Comparison of ENCODE assay signal across 9 mouse cellular contexts in the genomic region with DNA sequence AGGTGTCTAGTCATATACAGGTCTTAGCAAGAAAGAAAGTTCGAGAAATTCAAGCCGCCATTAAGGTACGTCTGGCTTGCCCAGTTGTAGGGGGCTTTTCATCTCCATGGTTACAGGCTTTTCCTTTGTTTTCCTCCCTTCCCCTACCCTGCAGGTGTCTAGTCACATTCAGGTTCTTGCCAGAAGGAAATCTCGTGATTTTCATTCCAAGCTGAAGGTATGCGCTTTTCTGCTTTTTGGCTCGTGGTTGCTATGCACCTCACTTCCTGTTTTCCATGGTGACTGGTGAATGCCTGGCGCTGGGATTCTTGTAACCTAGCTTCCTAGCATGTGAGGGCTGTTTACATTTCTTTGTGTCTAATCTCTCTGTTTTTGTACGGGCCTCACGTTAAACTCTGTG.
DNase-seq lines count a peak whose midpoint lies in the region; ATAC-seq and TF ChIP-seq lines count a peak whose summit lies in the region.
"Had no signal": no experiment of that assay in that cellular context is flagged by ENCODE, and none has a peak within 500 bp of the region (broad histone marks: within the 10 kb centered on the region; RNA-seq: fewer than 3 reads in every experiment).

No protein-coding gene starts in this region.

- H3K4me1 ChIP-seq in kidney, embryonic 16.5 days (ENCODE audit: insufficient read depth, low read length): peaks cover 9% of the 10 kb centered on the region; the same call in 1 of the 2 replicates
- peaks cover 3% of the 10 kb centered on the region; the same call in 1 of the 2 replicates for H3K4me1 ChIP-seq in cortical plate, adult 2 months (ENCODE audit: control insufficient read depth, insufficient read depth, low read length)
- H3K4me1 ChIP-seq in heart, postnatal 0 days (ENCODE audit: control insufficient read depth, insufficient read depth): no peaks in the 10 kb centered on the region
- H3K4me1 ChIP-seq in midbrain, embryonic 10.5 days: peaks cover 44% of the 10 kb centered on the region

- no peak for DNase-seq in kidney, postnatal 36 days
- no peak for DNase-seq in heart, postnatal 0 days (ENCODE audit: low spot score)
- DNase-seq in midbrain, embryonic 10.5 days (ENCODE audit: low spot score): peak; percentile 79
- DNase-seq in adipocyte (ENCODE audit: low spot score) (no peak), MN1 (ENCODE audit: low spot score) (no peak)
- no peak for DNase-seq in thymus, adult 18-20 months

- H3K27me3 ChIP-seq in kidney, embryonic 16.5 days (ENCODE audit: insufficient read depth, low read length): no peaks in the 10 kb centered on the region
- no peaks in the 10 kb centered on the region for H3K27me3 ChIP-seq in heart, postnatal 0 days (ENCODE audit: control insufficient read depth, insufficient read depth, low read length)
- peaks cover 7% of the 10 kb centered on the region; the same call in 1 of the 2 replicates for H3K27me3 ChIP-seq in midbrain, embryonic 10.5 days (ENCODE audit: low read depth, poor library complexity, severe bottlenecking)

- TF ChIP-seq POLR2A in cortical plate, adult 2 months (IDR thresholded peaks at IDR 0.05; ENCODE audit: extremely low read depth, insufficient read depth, low read length): no peak

- H3K36me3 ChIP-seq in kidney, embryonic 16.5 days (ENCODE audit: insufficient read depth, low read length): peaks cover 4% of the 10 kb centered on the region; the same call in 1 of the 2 replicates
- peaks cover 13% of the 10 kb centered on the region; the same call in 1 of the 2 replicates for H3K36me3 ChIP-seq in heart, postnatal 0 days (replicated peaks; ENCODE audit: control insufficient read depth, insufficient read depth, low read length)
- peaks cover 15% of the 10 kb centered on the region for H3K36me3 ChIP-seq in midbrain, embryonic 10.5 days

- TF ChIP-seq EP300 in heart, postnatal 0 days (IDR thresholded peaks at IDR 0.05; ENCODE audit: low read depth): 0 out of 2 replicates have a peak, but pooled peaks have one; percentile 8

- no peak for TF ChIP-seq CTCF in cortical plate, adult 2 months (IDR thresholded peaks at IDR 0.05; ENCODE audit: extremely low read depth, insufficient read depth, low read length)
- TF ChIP-seq CTCF in heart, postnatal 0 days (IDR thresholded peaks at IDR 0.05; ENCODE audit: low read depth): no peak

- H3K4me2 ChIP-seq in kidney, embryonic 16.5 days (replicated peaks; ENCODE audit: low read depth, low read length): peak overlapping the region; percentile 22; the same call in 1 of the 2 replicates
- peak overlapping the region; percentile 24 for H3K4me2 ChIP-seq in heart, postnatal 0 days (ENCODE audit: low read depth, low read length)

- no peak overlapping the region for H3K4me3 ChIP-seq in kidney, embryonic 16.5 days (ENCODE audit: low read length)
- peak overlapping the region; percentile 13; the same call in 1 of the 2 replicates for H3K4me3 ChIP-seq in cortical plate, adult 2 months (ENCODE audit: insufficient read depth, low read length)
- H3K4me3 ChIP-seq in heart, postnatal 0 days (ENCODE audit: low read depth, low read length): no peak overlapping the region
- peak overlapping the region; percentile 32; the same call in 1 of the 2 replicates for H3K4me3 ChIP-seq in midbrain, embryonic 10.5 days

- H3K9ac ChIP-seq in kidney, embryonic 16.5 days (replicated peaks; ENCODE audit: low read length): no peak overlapping the region
- H3K9ac ChIP-seq in heart, postnatal 0 days (replicated peaks; ENCODE audit: low read depth, low read length): no peak overlapping the region
- H3K9ac ChIP-seq: liver, embryonic 14.5 days had no signal

- no peak for ATAC-seq in kidney, embryonic 16.5 days (ENCODE audit: low FRiP score, low TSS enrichment)
- no peak for ATAC-seq in heart, postnatal 0 days (ENCODE audit: insufficient read depth, low read depth)

- WGBS in kidney, embryonic 16.5 days: 38% methylated on average over 9 of the region's 9 CpGs
- WGBS in heart, postnatal 0 days: 53% methylated on average over 9 of the region's 9 CpGs
- WGBS in midbrain, embryonic 10.5 days: 3% methylated on average over 9 of the region's 9 CpGs

- H3K27ac ChIP-seq in kidney, embryonic 16.5 days (ENCODE audit: low read length): 0 out of 2 replicates have a peak overlapping the region, but pooled peaks have one; percentile 14
- H3K27ac ChIP-seq in cortical plate, adult 2 months (ENCODE audit: insufficient read depth, low read length): no peak overlapping the region
- H3K27ac ChIP-seq in heart, postnatal 0 days (ENCODE audit: low read depth): no peak overlapping the region
- H3K27ac ChIP-seq in midbrain, embryonic 10.5 days (replicated peaks): peak overlapping the region; percentile 79
- H3K27ac ChIP-seq: liver, embryonic 14.5 days had no signal

- H3K9me3 ChIP-seq in kidney, embryonic 16.5 days (ENCODE audit: low read length): peaks cover 4% of the 10 kb centered on the region; the same call in 1 of the 2 replicates
- H3K9me3 ChIP-seq in heart, postnatal 0 days (replicated peaks; ENCODE audit: control insufficient read depth, low read length): no peaks in the 10 kb centered on the region
- peaks cover 8% of the 10 kb centered on the region; the same call in 1 of the 2 replicates for H3K9me3 ChIP-seq in midbrain, embryonic 10.5 days (replicated peaks)

Comparison
In these comparisons a context has a peak if more than half of its experiments do, and no peak if none do; other contexts are left out.
1. H3K27ac ChIP-seq: peak in kidney, embryonic 16.5 days (single experiment) and midbrain, embryonic 10.5 days (single experiment); none in cortical plate, adult 2 months (single experiment) and heart, postnatal 0 days (single experiment).
2. H3K4me3 ChIP-seq: peak in cortical plate, adult 2 months (single experiment) and midbrain, embryonic 10.5 days (single experiment); none in kidney, embryonic 16.5 days (single experiment) and heart, postnatal 0 days (single experiment).